Mouse (Mus musculus): Measurements from ENCODE around the gene Plekha4.

Gene Plekha4

DNA sequence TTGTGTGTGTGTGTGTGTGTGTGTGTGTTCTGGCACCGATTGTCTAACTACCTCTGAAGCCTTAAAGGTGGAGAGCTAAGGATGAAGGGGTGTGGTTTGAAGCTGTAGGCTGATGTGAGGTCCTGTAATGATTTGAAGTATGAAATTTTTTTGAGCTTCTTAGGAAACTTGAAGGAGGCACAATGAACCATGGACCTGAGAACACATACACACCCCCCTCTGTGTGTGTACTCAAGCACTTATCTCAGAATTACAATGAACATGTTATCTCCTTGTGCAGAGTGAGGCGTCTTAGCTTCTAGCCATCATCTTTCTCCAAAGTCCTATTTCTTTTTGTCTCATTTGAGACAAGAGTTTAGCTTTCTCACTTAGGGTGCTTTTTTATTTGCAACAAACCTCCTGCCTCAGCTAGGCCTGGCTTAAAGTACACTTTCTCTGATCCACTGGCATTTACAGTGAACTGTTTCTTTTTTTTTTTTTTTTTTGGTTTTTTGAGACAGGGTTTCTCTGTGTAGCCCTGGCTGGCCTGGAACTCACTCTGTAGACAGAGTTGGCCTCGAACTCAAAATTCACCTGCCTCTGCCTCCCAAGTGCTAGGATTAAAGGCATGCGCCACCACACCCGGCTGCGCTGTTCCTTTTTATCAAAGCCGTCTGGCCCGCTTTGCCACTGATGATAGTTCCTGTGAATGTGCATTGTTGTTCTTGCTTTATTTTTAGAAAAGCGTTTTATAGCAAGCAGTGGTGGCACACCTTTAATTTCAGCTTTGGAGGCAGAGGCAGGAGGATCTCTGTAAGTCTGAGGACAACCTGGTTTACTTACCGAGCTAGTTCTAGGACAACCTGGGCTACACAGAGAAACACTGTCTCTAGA is 42.7 kb downstream of the Plekha4 start:
- no peak for DNase-seq (ENCODE audit: low spot score in 2 of 2)

DNA sequence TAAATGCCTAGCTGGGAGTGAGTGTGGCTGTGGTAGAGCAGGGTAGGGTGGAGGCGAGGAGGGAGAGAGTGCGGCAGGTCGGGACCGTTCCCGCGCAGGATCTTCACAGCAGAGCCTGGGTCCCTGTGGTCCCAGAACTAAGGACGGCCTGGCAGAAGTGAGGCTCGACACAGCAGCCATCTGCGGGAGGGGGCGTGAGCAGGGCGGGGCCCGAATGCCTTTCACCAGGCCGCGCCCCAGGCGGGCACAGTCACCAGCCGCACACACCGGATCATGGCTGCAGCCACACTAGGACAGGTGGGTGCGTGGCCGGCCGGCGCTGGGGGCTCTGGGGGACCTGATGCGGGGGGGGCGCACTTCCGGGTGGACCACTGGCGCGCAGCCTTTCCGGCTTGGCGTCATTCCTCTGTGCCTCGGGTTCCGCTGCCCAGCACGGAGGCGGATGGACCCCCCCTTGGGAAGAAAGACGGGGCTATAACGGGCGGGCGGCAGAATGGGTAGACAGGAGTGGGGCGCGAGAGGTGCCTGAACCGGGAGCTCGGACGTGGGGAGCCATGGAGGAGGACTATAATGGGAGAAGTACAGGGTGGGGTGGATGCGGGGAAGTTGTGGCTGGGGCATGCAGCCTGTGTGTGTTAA is 44.1 kb downstream of the Plekha4 start, which contains the start of gene Bcat2:
TSS of gene Bcat2 (plus strand) at position 51 of the 639 bp plus-strand sequence.
- DNase-seq (ENCODE audit: low spot score in 2 of 2): peak; percentile 37 to 53

DNA sequence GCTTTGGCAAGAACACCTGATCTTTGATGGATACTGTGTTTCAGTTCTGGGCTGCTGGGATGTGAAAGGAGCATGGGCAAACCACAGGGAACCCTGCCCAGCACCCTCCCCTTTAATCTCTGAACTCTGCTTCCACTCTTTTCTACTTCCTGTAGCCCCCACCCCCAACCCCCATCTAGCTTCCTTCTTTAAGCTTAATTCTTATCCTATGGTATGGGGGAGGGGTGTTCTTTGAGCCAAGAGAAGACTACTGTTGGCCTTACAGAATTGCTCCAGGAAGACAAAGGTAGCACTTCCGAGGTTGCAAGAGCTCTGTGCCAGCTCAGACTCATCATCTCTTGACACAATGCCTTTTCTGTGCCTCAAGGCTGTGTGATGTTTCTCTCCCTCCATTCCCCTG is 45.8 kb downstream of the Plekha4 start:
- no peak for DNase-seq (ENCODE audit: low spot score in 2 of 2)

DNA sequence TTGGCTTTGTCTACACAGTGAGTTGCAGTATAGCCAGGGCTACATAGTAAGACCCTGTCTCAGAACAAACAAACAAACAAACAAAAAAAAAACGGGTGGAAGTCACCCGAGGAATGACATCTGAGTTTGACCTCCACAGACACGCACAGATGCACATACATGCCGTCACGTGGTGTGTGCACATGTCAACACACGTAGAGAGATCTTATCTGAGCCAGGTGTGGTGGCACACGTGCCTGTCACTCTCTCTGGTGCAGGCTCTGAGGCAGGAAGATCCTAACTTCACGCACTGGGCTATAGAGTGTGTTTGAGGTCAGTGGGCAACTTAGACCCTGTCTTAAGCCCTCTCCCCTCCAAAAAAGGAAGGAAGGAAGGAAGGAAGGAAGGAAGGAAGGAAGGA is 47.8 kb downstream of the Plekha4 start:
- DNase-seq (ENCODE audit: low spot score in 2 of 2): no peak

DNA sequence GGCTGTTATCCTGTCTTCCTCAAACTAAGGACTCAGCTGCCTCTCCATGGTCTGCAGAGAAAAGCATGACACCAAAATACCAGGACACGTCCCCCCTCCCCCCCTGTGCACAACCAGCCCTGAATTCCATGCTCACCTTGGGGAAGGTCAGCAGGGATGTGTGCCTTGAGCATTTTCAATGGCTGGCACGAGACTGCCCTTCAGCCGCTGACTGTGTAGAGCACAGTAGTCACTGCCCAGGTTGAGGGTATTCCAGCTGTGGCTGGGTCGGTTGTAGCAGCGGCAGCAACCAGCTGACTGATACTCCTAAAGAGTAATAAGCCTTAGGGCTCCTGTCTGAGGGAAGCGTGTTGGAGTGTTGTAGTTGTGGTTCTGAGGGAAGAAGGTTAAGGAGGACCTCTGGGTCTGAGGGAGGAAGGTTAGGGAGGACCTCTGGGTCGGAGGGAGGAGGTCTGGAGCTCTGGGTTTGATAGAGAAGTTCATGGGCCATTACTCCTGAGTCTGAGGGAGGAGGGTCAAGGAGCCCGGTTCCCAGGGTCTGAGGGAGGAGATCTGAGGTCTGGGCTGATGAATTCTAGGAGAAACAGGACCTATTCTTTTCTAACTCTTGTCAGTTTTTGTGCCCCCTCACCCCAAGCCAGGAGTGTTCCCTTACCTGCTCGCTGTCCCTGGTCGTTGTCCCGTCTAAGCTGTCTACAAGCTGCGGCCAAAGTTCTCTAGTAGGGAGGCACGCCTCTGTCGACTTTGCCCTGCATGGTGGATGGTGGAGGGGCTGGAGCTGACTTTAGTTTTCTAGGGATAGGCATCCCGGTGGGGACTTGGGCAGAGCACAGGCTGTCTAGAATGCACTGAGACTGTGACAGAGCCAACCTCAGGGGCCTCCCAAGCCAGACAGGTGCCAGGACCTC is 48.6 kb downstream of the Plekha4 start:
- no peak for DNase-seq (ENCODE audit: low spot score in 2 of 2)

DNA sequence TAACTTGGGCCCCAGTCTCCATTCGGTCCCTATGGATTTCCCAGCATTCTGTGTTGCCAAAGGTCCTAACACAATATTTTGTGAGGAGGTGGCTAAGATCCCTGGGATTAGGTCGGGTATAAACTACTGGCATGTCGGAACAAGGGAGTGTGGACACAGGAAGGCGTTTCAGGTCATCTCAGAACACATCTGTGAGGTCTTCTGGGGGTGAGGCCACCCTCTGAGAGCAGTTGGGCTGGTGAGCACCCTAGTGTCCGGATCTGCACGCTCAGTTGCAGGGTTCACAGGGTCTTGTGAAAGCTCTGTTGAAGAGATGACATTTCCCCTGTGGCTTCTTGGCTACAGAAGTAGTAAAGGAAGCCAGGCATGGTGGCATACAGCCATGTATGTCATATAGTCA is 59.8 kb downstream of the Plekha4 start:
- DNase-seq (ENCODE audit: low spot score in 2 of 2): no peak

DNA sequence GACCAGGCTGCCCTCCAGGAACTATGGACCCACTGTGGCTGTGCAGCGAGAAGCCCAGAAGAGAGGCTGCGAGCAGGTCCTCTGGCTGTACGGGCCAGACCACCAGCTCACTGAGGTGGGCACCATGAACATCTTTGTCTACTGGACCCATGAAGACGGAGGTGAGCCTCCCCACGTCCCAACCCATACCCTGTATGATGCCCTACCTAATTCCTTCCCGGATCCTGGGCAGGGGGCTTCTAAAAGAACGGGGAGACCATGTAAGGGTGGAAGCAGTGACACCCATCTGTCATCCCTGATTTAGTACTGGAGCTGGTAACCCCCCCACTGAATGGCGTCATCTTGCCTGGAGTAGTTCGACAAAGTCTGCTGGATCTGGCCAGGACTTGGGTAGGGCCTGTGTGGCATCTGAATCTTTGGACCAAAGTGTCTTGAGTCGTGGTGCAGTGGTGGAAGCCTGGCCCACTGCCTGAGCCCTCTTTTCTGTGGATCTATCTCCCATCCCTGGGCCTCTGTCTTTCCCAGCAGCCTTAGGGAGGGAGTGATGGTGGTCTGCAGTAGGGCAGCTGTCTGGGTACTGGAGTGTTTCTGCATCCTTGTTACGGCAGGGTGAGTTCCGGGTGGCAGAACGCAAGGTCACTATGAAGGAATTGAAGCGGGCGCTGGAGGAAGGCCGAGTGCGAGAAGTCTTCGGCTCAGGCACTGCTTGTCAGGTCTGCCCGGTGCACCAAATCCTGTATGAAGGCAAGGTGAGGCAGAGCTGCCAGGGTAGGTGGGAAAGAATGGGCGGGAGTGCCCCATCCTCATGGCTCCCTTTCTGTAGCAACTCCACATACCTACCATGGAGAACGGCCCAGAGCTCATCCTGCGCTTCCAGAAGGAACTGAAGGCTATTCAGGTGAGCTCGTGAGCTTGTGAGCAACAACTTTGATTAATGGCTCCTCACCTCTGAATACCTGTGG is 61.8 kb downstream of the Plekha4 start:
- no peak for DNase-seq (ENCODE audit: low spot score in 2 of 2)

DNA sequence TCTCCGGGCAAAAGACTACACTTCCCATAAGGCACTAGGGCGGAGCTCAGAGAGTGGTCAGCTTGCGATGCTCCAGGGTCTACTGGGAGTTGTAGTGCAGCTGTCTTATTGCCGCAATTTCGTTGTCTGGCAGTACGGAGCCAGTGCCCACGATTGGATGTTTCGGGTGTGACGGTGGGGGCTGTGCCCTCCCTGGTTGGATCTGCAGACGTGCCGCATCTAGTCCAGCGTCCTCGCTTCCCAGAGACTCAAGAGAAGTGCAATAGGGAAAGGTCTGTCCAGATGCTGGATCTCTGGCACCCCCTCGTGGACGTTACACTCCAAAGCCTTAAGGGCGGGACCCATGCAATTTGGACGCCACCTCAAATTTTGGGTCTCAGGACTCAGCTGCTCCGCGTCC is 63.0 kb downstream of the Plekha4 start:
- peak; percentile 92 to 97 for DNase-seq (ENCODE audit: low spot score in 2 of 2)

DNA sequence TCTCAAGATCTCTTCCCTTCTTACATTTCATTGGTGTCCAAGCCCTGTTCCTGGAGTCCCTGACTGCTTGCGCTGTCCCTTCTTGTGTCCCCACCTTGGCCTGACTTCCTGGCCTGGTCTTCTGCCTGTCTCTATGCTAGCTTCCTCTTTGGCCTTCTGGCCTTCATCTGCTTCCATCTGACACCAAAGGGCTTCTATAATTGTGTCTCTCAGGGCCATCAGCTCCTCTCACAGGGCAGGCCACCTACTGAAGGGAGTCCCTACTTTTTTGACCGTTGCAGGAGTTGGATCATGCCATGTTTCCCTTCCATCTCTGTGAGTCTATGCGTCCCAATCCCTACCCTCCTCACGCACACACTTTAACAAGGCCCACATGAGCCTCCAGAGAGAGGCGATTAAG is 63.8 kb downstream of the Plekha4 start:
- DNase-seq (ENCODE audit: low spot score in 2 of 2): no peak

DNA sequence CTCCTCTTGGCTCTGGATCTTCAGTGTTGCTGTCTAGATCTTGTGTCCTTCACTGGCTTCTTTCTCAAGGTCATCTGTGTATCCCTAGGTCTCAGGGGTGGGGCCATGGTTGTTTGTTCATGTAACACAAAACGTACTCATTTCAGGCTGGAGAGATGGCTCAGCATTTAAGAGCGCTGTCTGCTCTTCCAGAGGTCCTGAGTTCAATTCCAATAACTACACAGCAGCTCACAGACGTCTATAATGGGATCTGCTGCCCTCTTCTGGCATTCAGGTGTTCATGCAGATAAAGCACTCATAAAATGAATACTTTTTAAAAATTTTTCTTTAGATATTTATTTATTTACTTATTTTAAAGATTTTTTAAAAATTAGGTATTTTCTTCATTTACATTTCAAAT is 64.7 kb downstream of the Plekha4 start:
- DNase-seq (ENCODE audit: low spot score in 2 of 2): no peak

DNA sequence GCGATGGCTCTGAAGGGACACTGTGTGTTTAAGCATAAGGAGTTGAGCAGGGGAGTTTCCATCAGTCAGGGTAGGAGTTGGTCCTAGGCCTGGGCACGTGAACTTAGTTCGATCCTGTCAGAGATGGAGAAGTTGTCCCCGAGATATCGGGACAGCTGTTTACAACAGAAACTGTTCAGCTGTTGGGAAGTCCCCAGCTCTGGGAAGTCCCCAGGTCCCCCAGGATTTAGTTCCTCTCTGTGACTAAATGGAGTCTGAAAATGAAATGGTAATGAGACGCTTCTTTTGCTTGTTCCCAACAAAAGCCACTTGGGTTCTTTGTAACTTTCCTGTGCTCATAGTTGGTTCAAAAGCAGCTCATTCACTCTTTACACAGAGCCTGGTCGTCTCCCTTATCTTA is 65.8 kb downstream of the Plekha4 start:
- no peak for DNase-seq (ENCODE audit: low spot score in 2 of 2)

DNA sequence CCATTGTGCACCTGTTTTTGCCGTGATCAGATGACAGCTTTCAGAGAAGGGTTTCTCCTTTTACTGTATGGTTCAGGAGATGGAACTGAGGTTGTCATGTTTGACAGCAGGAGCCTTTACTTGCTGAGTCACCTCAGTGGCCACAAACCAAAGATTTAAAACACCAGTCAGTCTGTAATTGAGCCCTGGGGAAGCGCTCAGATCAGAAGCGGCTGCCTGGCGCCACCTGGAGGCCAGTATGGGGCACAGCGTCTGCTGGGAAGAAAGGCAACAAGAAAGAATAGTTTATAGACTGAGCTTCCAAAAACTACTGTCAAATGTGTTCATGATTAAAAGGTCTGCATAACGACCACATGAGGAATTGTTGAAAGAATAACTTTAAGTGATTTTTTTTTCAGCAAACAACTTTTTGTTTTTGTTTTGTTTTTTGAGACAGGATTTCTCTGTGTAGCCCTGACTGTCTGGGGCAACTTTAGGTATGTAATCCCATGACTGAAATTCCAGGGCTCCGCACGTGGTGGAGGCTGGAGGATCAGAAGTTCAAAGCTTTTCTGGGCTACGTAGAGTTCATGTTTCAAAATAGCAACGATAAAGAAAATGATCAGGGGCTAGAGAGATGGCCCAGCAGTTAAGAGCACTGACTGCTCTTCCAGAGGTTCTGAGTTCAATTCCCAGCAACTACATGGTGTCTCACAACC is 67.1 kb downstream of the Plekha4 start:
- peak in 1 of 2 experiments; percentile 60 for DNase-seq (ENCODE audit: low spot score in 2 of 2)

DNA sequence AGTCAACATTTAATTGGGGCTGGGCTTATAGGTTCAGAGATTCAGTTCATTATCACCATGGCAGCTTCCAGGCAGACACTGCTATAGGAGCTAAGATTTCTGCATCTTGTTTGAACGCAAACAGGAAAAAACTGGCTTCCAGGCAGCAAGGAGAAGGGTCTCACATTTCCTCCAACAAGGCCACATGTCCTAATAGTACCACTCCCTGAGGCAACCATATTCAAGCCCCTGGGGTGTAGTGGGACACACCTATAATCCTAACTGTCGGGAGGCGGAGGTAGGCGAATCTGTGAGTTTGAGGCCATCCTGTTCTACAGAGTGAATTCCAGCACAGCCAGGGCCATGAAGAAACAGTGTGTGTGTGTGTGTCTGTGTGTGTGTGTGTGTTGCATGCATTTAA is 69.0 kb downstream of the Plekha4 start:
- no peak for DNase-seq (ENCODE audit: low spot score in 2 of 2)

DNA sequence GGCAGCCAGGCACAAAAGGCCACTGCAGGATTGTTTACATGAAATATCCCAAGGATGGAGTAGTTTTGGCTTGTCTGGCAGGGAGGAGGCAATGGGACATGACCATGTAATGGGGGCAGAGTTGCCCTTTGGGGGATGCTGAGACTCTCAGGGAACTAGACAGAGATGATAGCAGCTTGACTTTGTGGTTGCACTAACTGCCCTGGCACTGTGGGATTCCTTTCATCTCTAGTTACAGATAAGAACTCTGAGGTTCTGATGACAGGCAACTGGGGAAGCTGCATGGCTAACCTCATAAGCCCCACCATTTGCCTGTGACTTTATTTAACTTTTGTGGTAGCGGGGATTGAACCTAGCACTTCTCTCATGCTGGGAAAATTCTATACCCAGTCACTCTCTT is 70.0 kb downstream of the Plekha4 start:
- no peak for DNase-seq (ENCODE audit: low spot score in 2 of 2)

DNA sequence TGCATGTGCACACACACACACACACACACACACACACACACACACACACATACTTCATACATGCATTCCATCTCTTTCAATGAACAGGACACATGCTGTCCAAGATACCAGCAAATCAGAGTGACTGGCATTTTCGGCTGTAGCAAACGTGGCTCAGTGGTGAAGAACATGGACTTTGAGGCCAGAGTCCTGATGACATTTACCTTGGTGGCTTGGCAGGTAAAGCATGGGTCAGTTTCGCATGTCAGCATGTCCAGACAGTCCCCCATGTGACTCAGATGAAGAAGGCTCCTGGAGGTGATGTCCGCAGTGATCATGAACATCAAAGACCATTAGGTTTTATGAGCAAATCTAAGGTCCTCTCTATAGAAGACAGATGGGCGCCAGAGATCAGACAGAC is 70.9 kb downstream of the Plekha4 start:
- no peak for DNase-seq (ENCODE audit: low spot score in 2 of 2)

DNA sequence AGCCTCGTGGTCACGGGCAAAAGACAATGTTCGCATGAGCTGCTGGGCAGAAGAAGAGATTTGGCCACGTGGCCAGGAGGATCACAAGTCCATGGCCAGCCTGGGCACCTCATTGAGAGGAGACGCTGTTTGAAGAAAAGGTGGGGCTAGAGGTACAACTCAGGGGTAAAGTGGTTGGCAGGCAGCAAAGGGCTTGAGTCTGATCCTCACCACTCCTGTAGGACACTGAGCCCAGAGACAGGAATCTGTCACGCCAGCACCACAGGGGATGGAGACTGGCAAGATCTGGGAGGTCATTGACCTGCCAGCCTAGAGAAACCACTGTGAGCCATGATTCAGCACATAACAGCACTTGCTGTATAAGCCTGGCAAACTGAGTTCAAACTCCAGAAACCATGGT is 71.4 kb downstream of the Plekha4 start:
- no peak for DNase-seq (ENCODE audit: low spot score in 2 of 2)

DNA sequence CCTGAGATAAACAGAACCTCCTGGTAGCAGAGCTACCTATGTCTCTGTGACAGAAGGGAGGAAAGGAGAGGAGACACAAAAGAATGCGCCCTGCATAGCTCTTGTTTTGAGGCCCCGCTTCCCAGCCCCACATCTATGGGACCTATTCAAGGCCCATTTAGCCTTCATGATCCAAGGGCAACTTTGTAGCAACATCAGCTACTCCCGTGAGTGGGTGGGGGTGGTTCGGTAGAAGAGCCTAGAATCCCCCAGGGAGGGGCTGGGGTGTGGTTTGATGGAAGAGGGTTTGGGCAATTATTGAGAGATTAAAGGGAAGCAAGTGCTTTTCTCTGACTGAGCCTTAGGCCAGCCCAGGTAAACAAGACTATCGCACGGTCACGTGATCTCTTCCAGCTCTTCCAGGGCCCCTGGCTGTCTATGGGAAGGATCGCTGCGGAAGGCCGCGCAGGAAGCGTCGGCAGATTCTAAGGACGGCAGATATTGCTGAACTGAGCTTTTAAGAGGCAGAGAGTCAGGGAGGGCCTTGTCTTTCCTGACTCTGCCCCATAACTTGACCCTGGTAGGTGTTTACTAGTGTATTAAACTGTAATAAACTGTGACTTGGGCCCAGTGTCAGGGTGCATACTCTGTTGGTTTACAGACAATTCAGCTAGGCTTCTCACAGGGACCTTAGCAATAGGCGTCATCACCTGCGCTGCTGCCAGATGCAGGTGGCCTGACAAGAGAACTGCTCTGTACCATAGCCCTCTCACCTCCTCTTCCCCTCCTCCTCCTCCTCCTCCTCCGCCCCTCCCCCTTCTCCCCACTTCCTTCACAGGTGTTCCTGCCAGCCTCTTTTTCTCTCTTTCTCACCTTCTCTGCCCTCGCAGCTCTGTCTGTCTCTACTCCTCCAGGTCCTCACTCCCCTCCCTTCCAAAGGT is 73.1 kb downstream of the Plekha4 start:
- no peak for DNase-seq (ENCODE audit: low spot score in 2 of 2)

Measured in frontal cortex, postnatal 14 days (tissue).